Mouse (Mus musculus) adrenal gland, postnatal 36 days (tissue): Measurements from ENCODE around the gene Akr1cl. TPM values are rescaled to one million over a fixed set of nuclear protein-coding genes. Genes with fewer than 3 reads are reported as not detected.
"Not testable (repeated sequence)": the region's sequence is repeated elsewhere in the genome, so short reads cannot be mapped to it uniquely, and the experiment has no call there.

ENCODE experiments used
- DNase-seq, 2 experiments: peaks; one replicate each; pipeline ENCODE4 v3.0.0; 2021; ENCODE audit warnings: mixed read lengths in 1 of 2
- long read RNA-seq, 2 experiments: library from polyadenylated mRNA; stranded (forward); transcript quantifications; one replicate each; pipeline ENCODE4 v2.0.0; 2021; ENCODE audit warnings: borderline sequencing depth in 2 of 2
- total RNA-seq, 2 experiments: library from RNA; stranded (reverse); gene quantifications; 2 replicates each; pipeline ENCODE4 v1.2.3; 2021

Akr1cl gene
- 1,000 to 10,000 TPM in 1 of 2 experiments, 100 to 1,000 TPM in 1; 477 to 1,743 TPM for total RNA-seq
- long read RNA-seq, experiment 1, transcript Akr1cl-205 (3 exons, 1,157 nt): minor isoform, 7 of 3,317 reads
- long read RNA-seq, experiment 1, transcript Akr1cl-201 (10 exons, 1,761 nt): major isoform, 2,162 of 3,317 reads
- long read RNA-seq, experiment 1, transcript Akr1cl-206 (9 exons, 1,628 nt): minor isoform, 115 of 3,317 reads
- long read RNA-seq, experiment 1, transcript Akr1cl-204 (2 exons, 1,325 nt): minor isoform, 10 of 3,317 reads
- long read RNA-seq, experiment 1, partial matches to known transcripts: 828 of 3,317 reads
- long read RNA-seq, experiment 1, other reads (novel, unspliced or antisense): 193 of 3,317 reads
- long read RNA-seq, experiment 2, transcript Akr1cl-206 (9 exons, 1,628 nt): minor isoform, 19 of 361 reads
- long read RNA-seq, experiment 2, transcript Akr1cl-201 (10 exons, 1,761 nt): major isoform, 234 of 361 reads
- long read RNA-seq, experiment 2, partial matches to known transcripts: 82 of 361 reads
- long read RNA-seq, experiment 2, other reads (novel, unspliced or antisense): 24 of 361 reads

GRCm38 (mm10) chr1:65032641-65033040 is at the start of gene Akr1cl:
TSS of gene Akr1cl (minus strand) at chr1:65032759.
- peak; percentile 63 to 66 for DNase-seq

DNA sequence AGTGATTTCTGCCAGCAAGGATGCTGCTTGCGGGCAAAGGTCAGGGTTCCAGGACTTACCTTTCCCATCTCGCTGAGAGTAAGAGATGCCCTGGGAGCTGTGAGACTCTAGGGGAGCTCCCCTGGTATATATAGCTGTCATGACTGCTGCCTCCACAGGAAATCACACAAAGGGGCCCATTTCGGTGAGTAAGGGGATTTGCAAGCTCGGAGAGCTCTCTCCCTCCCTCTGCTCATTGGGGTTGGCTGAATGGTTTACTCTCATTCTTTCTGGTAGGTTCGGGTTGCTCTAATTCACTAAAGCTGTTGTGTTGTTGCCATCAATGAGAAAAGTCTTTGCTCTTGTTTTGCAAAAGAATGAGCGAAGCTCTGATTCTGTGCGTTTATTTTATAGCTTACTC is 49.6 kb upstream of the Akr1cl start, which contains the start of gene Crygb:
Crygb (minus strand) TSS at position 101 of the 400 bp plus-strand sequence.
- DNase-seq: no peak

DNA sequence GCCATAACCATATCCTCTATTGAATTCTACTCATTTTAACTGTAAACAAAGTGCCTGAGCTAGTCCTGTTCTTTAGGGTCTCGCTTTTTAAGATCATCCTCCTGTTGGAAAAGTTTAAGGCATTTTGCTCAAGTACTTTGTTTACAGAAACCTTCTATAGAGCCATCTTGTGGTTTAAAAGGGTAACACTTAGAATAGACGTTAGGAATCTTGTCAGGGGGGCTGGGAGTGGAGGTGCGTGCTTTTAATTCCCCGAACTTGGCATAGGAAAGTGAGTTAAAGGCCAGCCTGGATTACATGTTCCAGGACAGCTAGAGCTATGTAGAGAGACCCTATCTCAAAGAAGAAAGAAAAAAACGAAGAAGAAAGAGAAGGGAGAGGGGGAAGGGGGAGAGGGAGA is 43.0 kb upstream of the Akr1cl start:
- DNase-seq: peak in 1 of 2 experiments; percentile 9

DNA sequence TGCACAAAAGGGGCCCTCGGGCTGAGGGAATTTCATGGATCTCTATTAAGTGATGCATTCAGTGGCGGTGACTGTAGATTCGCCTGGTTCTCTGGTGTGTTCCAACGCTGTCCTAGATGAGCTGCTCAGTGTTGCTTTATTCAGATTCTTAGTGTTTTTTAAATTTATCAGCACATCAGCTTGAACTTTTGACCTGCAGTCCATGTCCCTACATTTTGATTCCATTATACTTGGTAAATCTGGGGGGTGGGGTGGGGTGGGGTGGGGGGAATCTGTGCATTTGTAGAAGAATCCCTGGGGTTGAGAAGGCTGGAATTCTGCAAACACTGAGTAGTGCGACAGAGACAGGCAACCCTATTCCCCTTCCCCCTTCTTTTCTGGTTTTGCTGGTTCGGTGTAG is 41.0 kb upstream of the Akr1cl start, which contains the start of gene Crygc:
Crygc (minus strand) TSS at position 101 of the 400 bp plus-strand sequence.
- no peak for DNase-seq

GRCm38 (mm10) chr1:65067842-65068241 is 35.3 kb upstream of the Akr1cl start:
- no peak for DNase-seq

- no peak for DNase-seq
Measured at GRCm38 (mm10) chr1:65064201-65064600, 31.6 kb upstream of the Akr1cl start.

GRCm38 (mm10) chr1:65063352-65063751 is 30.8 kb upstream of the Akr1cl start, which contains the start of gene Crygd:
TSS of gene Crygd (minus strand) at chr1:65063452.
- no peak for DNase-seq

GRCm38 (mm10) chr1:65052140-65052539 is 19.6 kb upstream of the Akr1cl start:
- no peak for DNase-seq

DNA sequence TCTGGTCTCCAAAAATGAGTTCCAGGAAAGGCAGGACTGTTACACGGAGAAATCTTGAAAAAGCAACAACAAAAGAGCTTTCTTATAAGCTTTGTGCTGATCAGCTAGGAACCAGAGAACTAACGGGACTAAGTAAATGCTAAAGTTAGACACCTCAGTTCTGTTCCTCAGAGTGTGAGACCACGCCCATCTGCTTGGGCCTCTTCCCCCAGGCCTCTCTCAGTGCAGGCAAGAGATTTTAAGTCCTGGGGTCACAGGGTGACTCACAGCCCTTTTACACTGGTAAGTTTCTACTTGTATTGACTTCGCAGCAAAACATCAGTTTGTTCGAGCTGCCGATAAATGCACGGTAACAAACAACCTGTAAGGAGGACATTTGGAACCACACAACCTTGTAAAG is 19.1 kb upstream of the Akr1cl start:
- DNase-seq: no peak

GRCm38 (mm10) chr1:65050952-65051351 is 18.4 kb upstream of the Akr1cl start, which contains the start of gene Cryge:
TSS of gene Cryge (minus strand) at chr1:65051149.
- DNase-seq: not testable (repeated sequence)

- peak; percentile 68 to 82 for DNase-seq
Measured at GRCm38 (mm10) chr1:65048781-65049180, 16.2 kb upstream of the Akr1cl start.

GRCm38 (mm10) chr1:65046401-65047109 is 14.0 kb upstream of the Akr1cl start:
- peak in 1 of 2 experiments; percentile 62 for DNase-seq

DNA sequence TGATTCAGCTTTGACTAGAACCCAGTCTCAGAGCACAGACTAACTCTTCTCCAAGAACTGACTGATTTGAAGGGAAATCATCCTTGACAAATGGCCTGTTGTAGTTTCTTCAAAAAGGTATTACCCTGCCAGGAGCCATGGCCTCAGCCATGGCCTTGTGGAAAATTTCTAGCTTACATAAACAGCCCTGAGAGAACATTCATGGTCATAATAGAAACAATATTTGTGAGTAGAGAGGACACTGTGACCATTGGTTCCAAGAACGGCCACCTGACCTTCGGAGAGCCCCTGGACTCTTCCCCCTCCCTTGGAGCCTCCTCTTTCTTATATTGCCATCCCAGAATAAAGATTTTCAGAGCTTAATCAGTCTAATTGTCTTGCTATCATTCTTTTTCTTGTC is 10.9 kb upstream of the Akr1cl start:
- DNase-seq: peak; percentile 71 to 74

GRCm38 (mm10) chr1:65041837-65042236 is 9.3 kb upstream of the Akr1cl start:
- DNase-seq: no peak

DNA sequence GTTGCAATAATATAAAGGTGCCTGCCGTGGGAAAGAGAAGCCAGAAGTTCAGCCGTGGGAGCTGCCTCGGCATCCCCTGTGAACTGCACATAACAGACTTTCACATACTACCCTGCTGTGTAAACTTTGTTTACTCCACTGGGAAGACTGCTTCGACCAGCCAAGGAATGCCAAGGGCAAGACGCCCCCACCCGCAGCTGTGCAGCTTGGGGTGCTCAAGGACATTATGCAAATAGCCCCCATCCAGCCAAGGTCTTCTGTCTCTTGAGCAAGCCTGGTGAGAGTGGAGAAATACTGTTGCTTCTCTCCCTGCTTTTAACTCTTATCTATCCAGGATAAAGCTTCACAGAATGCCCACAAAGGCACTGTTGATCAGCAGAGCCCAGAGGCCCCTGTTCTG is 8.2 kb upstream of the Akr1cl start:
- DNase-seq: peak; percentile 88 to 89

DNA sequence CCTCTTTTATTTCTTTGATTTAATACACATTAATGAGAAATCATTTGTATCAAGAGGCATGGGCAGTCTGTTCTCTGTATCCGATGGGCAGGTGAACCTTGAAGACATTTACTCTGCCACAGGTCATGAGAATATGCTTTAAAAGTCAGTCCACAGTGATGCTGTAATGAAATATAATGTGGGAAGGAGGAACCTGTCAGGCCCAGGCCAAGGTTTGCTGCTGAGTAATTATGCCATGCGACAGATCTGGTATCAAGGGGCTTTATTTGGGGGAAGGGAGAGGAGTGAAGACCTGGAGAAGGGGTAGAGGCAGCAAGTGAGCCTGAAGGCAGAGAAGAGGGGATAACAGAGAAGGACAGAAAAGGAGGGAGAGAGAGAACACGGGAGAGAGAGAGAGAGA is 7.1 kb upstream of the Akr1cl start:
- no peak for DNase-seq

GRCm38 (mm10) chr1:65037542-65037941 is 5.0 kb upstream of the Akr1cl start:
- no peak for DNase-seq

DNA sequence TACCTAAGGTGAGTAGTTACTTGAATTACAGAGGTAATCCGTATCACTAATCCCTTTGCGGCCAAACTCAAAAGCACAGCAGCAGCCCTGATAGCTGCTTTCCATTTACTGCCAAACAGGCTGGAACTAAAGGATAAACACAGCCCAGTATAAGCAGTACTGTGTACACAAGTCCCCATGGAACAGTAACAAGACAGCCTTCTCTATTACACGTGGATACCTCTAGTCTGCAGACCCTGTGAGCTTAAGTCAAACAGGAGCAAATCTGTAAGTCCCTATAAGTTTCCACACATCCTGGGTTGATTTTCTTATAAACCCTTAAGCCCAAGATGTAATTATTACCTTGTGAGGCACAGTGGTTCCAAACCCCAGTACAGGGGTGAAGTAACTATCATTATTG is 3.0 kb upstream of the Akr1cl start:
- no peak for DNase-seq

DNA sequence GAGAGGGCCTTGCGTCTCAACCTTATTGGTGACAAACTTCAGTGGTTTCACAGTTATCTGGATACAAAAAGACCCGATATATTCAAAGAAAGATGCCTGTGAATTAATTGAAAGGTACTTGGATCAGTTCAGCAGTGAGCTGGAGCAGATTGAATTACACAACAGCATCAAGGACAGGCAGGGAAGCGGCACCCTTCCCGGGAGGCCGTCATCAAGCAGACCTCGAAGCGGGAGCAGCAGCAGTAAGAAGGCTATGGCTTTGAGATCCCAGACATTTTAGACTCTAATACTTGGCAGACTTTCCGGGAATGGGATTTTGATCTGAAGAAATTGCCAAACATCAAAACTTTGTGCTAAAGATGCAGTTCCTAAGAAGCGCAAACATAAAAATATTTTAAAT is 4.4 kb downstream of the Akr1cl start:
- peak; percentile 58 to 66 for DNase-seq

- DNase-seq: no peak
Measured at GRCm38 (mm10) chr1:65012726-65013125, 19.8 kb downstream of the Akr1cl start.

DNA sequence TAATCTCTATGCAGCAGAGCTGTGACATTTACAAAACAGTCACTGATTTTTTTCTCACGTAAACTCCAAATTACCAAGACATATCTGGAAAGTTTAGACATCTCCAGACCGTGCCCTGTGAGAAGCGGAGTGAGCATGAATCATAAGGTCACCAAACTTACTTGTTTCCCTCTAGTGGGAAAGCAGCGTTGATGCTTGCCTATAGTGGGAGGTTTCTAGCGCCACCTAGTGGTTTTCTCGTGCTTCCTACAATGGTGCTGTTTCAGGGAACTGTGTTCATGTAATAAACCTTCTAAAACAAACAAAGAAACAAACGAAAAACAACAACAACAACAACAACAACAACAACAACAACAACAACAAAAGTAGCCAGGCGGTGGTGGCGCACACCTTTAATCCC is 22.4 kb downstream of the Akr1cl start:
- DNase-seq: peak in 1 of 2 experiments; percentile 71

GRCm38 (mm10) chr1:65005575-65005974 is 27.0 kb downstream of the Akr1cl start:
- DNase-seq: no peak

DNA sequence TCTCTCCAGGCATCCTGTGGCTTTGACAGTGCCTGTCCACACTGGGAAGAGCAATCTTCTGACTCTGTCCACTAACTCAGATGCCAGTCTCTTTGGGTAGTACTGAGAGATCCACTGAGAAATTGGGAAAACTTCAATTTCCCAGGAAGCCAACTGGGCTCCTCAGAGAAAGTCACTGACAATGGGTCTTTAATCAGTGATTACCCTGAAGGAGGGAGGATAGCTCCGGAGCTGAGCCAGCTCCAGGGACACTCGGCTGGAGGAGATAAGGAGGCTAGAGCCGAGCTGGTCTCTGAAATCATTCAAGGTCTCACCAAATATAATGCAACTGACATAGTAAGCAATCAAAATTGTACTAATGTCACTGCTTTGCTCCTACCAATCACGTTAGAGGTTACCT is 28.0 kb downstream of the Akr1cl start:
- DNase-seq: peak in 1 of 2 experiments; percentile 35
